Mouse (Mus musculus): Measurements from ENCODE around the gene Kansl1. TPM values are rescaled to one million over a fixed set of nuclear protein-coding genes. Genes with fewer than 3 reads are reported as not detected.

The Kansl1 gene
- polyA plus RNA-seq, 1 experiment from 2014 or later = 5.6 TPM

- Histone ChIP-seq H3K27ac (ENCODE audit: low read length) (no peak overlapping the region), H3K36me3 (ENCODE audit: control insufficient read depth, insufficient read depth) (no peaks in the 10 kb centered on the region), H3K9me3 (replicated peaks; ENCODE audit: control insufficient read depth, low read length) (no peaks in the 10 kb centered on the region), H3K27me3 (ENCODE audit: control insufficient read depth, insufficient read depth, low read depth, low read length) (no peaks in the 10 kb centered on the region), H3K4me3 (ENCODE audit: low read depth, low read length) (no peak overlapping the region), H3K9ac (ENCODE audit: low read depth, low read length) (no peak overlapping the region), H3K4me2 (ENCODE audit: low read depth, low read length) (no peak overlapping the region), H3K4me1 (ENCODE audit: control insufficient read depth, low read depth, low read length) (peaks cover 4% of the 10 kb centered on the region)
- WGBS (ENCODE audit: insufficient replicate concordance) = 43% methylated on average over 12 of the region's 12 CpGs
- ATAC-seq (ENCODE audit: low read depth) = no peak
Observed at GRCm38 (mm10) chr11:104302628-104303027, 166.0 kb downstream of the Kansl1 start.

DNA sequence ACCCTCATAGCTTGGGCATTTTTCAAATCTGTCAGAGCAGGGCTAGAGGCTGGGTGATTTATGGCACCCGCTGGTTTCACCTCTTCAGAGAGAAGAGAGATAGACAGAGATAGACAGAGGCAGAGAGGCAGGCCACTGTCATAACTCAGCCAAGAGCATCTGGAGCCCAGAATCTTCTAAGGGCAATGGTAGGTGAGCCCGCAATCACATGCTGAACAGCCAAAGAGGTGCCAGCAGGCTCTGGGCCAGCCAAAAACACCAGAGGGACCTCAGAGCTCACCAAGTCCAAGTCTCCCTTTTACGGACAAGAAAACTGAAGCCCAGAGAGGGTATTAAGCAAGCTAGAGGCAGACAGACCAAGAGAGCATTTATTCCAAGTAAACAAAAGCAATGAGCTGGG is 171.0 kb downstream of the Kansl1 start:
- H3K4me1 ChIP-seq (ENCODE audit: control insufficient read depth, low read depth, low read length) = peaks cover 23% of the 10 kb centered on the region
- no peak overlapping the region for H3K27ac ChIP-seq (ENCODE audit: low read length)
- H3K9ac ChIP-seq (ENCODE audit: low read depth, low read length) = no peak overlapping the region
- 77% methylated on average over 3 of the region's 3 CpGs for WGBS (ENCODE audit: insufficient replicate concordance)
- no peaks in the 10 kb centered on the region for H3K36me3 ChIP-seq (ENCODE audit: control insufficient read depth, insufficient read depth)
- no peak for ATAC-seq (ENCODE audit: low read depth)
- H3K4me3 ChIP-seq (ENCODE audit: low read depth, low read length) = no peak overlapping the region
- H3K4me2 ChIP-seq (ENCODE audit: low read depth, low read length) = no peak overlapping the region
- H3K9me3 ChIP-seq (replicated peaks; ENCODE audit: control insufficient read depth, low read length) = no peaks in the 10 kb centered on the region
- H3K27me3 ChIP-seq (ENCODE audit: control insufficient read depth, insufficient read depth, low read depth, low read length) = no peaks in the 10 kb centered on the region

- Histone ChIP-seq H3K4me2 (ENCODE audit: low read depth, low read length) (no peak overlapping the region), H3K4me1 (ENCODE audit: control insufficient read depth, low read depth, low read length) (peaks cover 24% of the 10 kb centered on the region), H3K9ac (ENCODE audit: low read depth, low read length) (no peak overlapping the region), H3K4me3 (ENCODE audit: low read depth, low read length) (no peak overlapping the region), H3K27me3 (ENCODE audit: control insufficient read depth, insufficient read depth, low read depth, low read length) (no peaks in the 10 kb centered on the region), H3K36me3 (ENCODE audit: control insufficient read depth, insufficient read depth) (no peaks in the 10 kb centered on the region), H3K27ac (ENCODE audit: low read length) (peak overlapping the region; percentile 19; the same call in 1 of the 2 replicates), H3K9me3 (replicated peaks; ENCODE audit: control insufficient read depth, low read length) (no peaks in the 10 kb centered on the region)
- WGBS (ENCODE audit: insufficient replicate concordance) = 23% methylated on average over 6 of the region's 6 CpGs
- no peak for ATAC-seq (ENCODE audit: low read depth)
Observed at GRCm38 (mm10) chr11:104295656-104296055, 173.0 kb downstream of the Kansl1 start.

DNA sequence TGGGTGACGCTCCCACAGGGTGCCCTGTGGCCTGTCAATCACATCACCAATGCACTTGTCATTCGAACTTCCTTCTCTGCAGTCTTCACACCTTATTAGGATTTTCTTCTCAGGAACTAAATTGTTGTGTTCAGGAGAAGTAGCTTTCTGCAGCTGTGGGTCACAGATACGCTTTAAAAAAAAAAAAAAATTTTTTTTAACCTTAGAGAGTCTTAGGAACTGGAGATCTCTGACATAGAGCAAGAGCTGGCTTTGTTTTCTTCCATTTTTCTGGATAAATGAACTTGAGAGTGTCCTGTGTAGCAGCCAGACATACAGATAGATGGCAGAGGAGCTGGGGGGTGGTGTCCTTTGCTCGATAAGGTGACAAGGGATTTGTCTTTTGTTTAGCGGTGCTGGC is 173.5 kb downstream of the Kansl1 start:
- no peaks in the 10 kb centered on the region for H3K36me3 ChIP-seq (ENCODE audit: control insufficient read depth, insufficient read depth)
- H3K27me3 ChIP-seq (ENCODE audit: control insufficient read depth, insufficient read depth, low read depth, low read length) = no peaks in the 10 kb centered on the region
- H3K4me1 ChIP-seq (ENCODE audit: control insufficient read depth, low read depth, low read length) = peaks cover 24% of the 10 kb centered on the region
- no peak overlapping the region for H3K4me3 ChIP-seq (ENCODE audit: low read depth, low read length)
- H3K9me3 ChIP-seq (replicated peaks; ENCODE audit: control insufficient read depth, low read length) = no peaks in the 10 kb centered on the region
- H3K27ac ChIP-seq (ENCODE audit: low read length) = no peak overlapping the region
- WGBS (ENCODE audit: insufficient replicate concordance) = 33% methylated on average over 5 of the region's 5 CpGs
- no peak for ATAC-seq (ENCODE audit: low read depth)
- H3K9ac ChIP-seq (ENCODE audit: low read depth, low read length) = no peak overlapping the region
- H3K4me2 ChIP-seq (ENCODE audit: low read depth, low read length) = no peak overlapping the region

- 12% methylated on average over 9 of the region's 9 CpGs for WGBS (ENCODE audit: insufficient replicate concordance)
- no peaks in the 10 kb centered on the region for H3K9me3 ChIP-seq (replicated peaks; ENCODE audit: control insufficient read depth, low read length)
- peak; percentile 87 for ATAC-seq (ENCODE audit: low read depth)
- no peaks in the 10 kb centered on the region for H3K27me3 ChIP-seq (ENCODE audit: control insufficient read depth, insufficient read depth, low read depth, low read length)
- H3K9ac ChIP-seq (ENCODE audit: low read depth, low read length) = no peak overlapping the region
- H3K36me3 ChIP-seq (ENCODE audit: control insufficient read depth, insufficient read depth) = no peaks in the 10 kb centered on the region
- H3K4me2 ChIP-seq (ENCODE audit: low read depth, low read length) = peak overlapping the region; percentile 42
- no peak overlapping the region for H3K4me3 ChIP-seq (ENCODE audit: low read depth, low read length)
- H3K27ac ChIP-seq (ENCODE audit: low read length) = peak overlapping the region; percentile 73
- H3K4me1 ChIP-seq (ENCODE audit: control insufficient read depth, low read depth, low read length) = peaks cover 29% of the 10 kb centered on the region
Observed at GRCm38 (mm10) chr11:104293241-104293640, 175.4 kb downstream of the Kansl1 start.

DNA sequence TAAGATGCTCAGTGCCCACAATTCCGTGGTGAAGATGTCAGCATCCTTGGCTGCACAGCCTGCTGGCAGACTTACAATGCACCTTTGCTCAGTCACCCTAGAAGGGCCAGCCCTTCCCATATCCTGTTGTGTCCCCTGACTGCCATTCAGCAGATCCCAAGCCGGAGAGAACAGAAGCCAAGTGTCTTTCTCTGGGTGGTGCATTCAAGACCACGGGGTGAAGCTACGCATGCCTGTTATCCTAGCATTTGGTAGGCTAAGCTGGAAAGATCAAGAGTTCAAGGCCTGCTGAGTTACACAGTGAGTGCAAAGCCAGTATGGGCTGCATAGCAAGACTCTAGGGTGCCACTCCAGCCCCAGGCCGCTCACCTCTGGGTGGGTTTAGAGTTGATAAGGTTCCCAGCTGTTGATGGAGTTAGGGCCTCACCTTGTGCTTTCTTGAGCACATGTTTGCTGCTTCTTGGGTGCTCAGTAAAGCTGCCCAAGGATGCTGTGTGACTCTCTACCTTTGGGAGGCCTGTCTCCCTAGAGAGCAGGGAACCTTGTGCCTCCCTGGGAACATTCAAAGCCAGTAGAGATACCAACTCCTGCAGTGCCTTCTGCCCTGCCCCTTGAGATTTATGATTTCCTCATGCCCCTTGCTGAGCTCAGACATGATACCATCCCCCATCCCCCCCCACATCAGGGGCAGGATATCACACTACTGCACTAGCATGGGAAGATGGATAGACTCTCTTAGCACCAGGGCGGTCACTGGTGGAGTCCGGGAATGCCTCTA is 176.0 kb downstream of the Kansl1 start:
- peak overlapping the region; percentile 73 for H3K27ac ChIP-seq (ENCODE audit: low read length)
- H3K4me1 ChIP-seq (ENCODE audit: control insufficient read depth, low read depth, low read length) = peaks cover 29% of the 10 kb centered on the region
- H3K9ac ChIP-seq (ENCODE audit: low read depth, low read length) = no peak overlapping the region
- no peak overlapping the region for H3K4me3 ChIP-seq (ENCODE audit: low read depth, low read length)
- H3K27me3 ChIP-seq (ENCODE audit: control insufficient read depth, insufficient read depth, low read depth, low read length) = no peaks in the 10 kb centered on the region
- H3K9me3 ChIP-seq (replicated peaks; ENCODE audit: control insufficient read depth, low read length) = no peaks in the 10 kb centered on the region
- 48% methylated on average over 7 of the region's 7 CpGs for WGBS (ENCODE audit: insufficient replicate concordance)
- peak overlapping the region; percentile 42; the same call in 1 of the 2 replicates for H3K4me2 ChIP-seq (ENCODE audit: low read depth, low read length)
- no peaks in the 10 kb centered on the region for H3K36me3 ChIP-seq (ENCODE audit: control insufficient read depth, insufficient read depth)
- peak; percentile 12 for ATAC-seq (ENCODE audit: low read depth)

- ATAC-seq (ENCODE audit: low read depth) = no peak
- no peak overlapping the region for H3K4me3 ChIP-seq (ENCODE audit: low read depth, low read length)
- 0 out of 2 replicates have a peak overlapping the region, but pooled peaks have one; percentile 1 for H3K4me2 ChIP-seq (ENCODE audit: low read depth, low read length)
- peaks cover 21% of the 10 kb centered on the region for H3K4me1 ChIP-seq (ENCODE audit: control insufficient read depth, low read depth, low read length)
- H3K9me3 ChIP-seq (replicated peaks; ENCODE audit: control insufficient read depth, low read length) = no peaks in the 10 kb centered on the region
- no peak overlapping the region for H3K9ac ChIP-seq (ENCODE audit: low read depth, low read length)
- WGBS (ENCODE audit: insufficient replicate concordance) = 23% methylated on average over 13 of the region's 13 CpGs
- H3K36me3 ChIP-seq (ENCODE audit: control insufficient read depth, insufficient read depth) = no peaks in the 10 kb centered on the region
- H3K27me3 ChIP-seq (ENCODE audit: control insufficient read depth, insufficient read depth, low read depth, low read length) = no peaks in the 10 kb centered on the region
- no peak overlapping the region for H3K27ac ChIP-seq (ENCODE audit: low read length)
Observed at GRCm38 (mm10) chr11:104289199-104290031, 179.2 kb downstream of the Kansl1 start.

- no peak for ATAC-seq (ENCODE audit: low read depth)
Observed at GRCm38 (mm10) chr11:104288835-104289198, 179.8 kb downstream of the Kansl1 start.

DNA sequence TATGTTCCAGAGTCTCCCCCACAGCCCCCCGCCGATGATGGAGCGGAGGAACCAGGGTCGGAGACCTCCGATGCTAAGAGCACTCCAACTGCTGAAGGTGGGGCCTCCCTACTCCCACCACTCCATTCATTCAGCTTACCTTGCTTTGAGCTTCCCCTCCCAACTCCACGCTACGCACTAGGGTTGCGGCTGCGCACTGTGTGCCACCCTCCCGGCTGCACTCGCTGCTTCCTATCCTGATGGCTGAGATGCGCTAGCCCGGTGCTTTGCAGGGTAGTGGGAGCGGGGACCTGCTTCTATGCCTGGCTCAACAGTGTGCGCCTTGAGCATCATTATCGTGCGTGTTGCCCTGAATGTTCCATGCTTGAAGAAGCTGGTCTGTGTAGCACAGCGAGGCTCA is 181.5 kb downstream of the Kansl1 start:
- Histone ChIP-seq H3K9ac (ENCODE audit: low read depth, low read length) (no peak overlapping the region), H3K4me1 (ENCODE audit: control insufficient read depth, low read depth, low read length) (peaks cover 5% of the 10 kb centered on the region)
- WGBS (ENCODE audit: insufficient replicate concordance) = 88% methylated on average over 18 of the region's 18 CpGs

More at GRCm38 (mm10) chr11:104288835-104289198, 179.8 kb downstream of the Kansl1 start:
- H3K4me1 ChIP-seq (ENCODE audit: control insufficient read depth, low read depth, low read length) = peaks cover 21% of the 10 kb centered on the region
- no peak overlapping the region for H3K4me2 ChIP-seq (ENCODE audit: low read depth, low read length)
- no peak overlapping the region for H3K27ac ChIP-seq (ENCODE audit: low read length)
- H3K9ac ChIP-seq (ENCODE audit: low read depth, low read length) = no peak overlapping the region
- H3K36me3 ChIP-seq (ENCODE audit: control insufficient read depth, insufficient read depth) = no peaks in the 10 kb centered on the region
- 43% methylated on average over 6 of the region's 6 CpGs for WGBS (ENCODE audit: insufficient replicate concordance)
- H3K9me3 ChIP-seq (replicated peaks; ENCODE audit: control insufficient read depth, low read length) = no peaks in the 10 kb centered on the region
- no peak overlapping the region for H3K4me3 ChIP-seq (ENCODE audit: low read depth, low read length)
- no peaks in the 10 kb centered on the region for H3K27me3 ChIP-seq (ENCODE audit: control insufficient read depth, insufficient read depth, low read depth, low read length)

More for the DNA sequence above, 181.5 kb downstream of the Kansl1 start:
- H3K27me3 ChIP-seq (ENCODE audit: control insufficient read depth, insufficient read depth, low read depth, low read length) = no peaks in the 10 kb centered on the region
- no peak overlapping the region for H3K4me2 ChIP-seq (ENCODE audit: low read depth, low read length)
- H3K4me3 ChIP-seq (ENCODE audit: low read depth, low read length) = no peak overlapping the region
- no peak for ATAC-seq (ENCODE audit: low read depth)
- H3K9me3 ChIP-seq (replicated peaks; ENCODE audit: control insufficient read depth, low read length) = no peaks in the 10 kb centered on the region
- H3K27ac ChIP-seq (ENCODE audit: low read length) = no peak overlapping the region
- H3K36me3 ChIP-seq (ENCODE audit: control insufficient read depth, insufficient read depth) = no peaks in the 10 kb centered on the region
